Mouse (Mus musculus): ENCODE measurements around the gene Ndufv2. TPM values are rescaled to one million over a fixed set of nuclear protein-coding genes. Genes with fewer than 3 reads are reported as not detected.
"Not testable (repeated sequence)": the region's sequence is repeated elsewhere in the genome, so short reads cannot be mapped to it uniquely, and the experiment has no call there.

Ndufv2 gene
- total RNA-seq, 1 experiment = 115 TPM

DNA sequence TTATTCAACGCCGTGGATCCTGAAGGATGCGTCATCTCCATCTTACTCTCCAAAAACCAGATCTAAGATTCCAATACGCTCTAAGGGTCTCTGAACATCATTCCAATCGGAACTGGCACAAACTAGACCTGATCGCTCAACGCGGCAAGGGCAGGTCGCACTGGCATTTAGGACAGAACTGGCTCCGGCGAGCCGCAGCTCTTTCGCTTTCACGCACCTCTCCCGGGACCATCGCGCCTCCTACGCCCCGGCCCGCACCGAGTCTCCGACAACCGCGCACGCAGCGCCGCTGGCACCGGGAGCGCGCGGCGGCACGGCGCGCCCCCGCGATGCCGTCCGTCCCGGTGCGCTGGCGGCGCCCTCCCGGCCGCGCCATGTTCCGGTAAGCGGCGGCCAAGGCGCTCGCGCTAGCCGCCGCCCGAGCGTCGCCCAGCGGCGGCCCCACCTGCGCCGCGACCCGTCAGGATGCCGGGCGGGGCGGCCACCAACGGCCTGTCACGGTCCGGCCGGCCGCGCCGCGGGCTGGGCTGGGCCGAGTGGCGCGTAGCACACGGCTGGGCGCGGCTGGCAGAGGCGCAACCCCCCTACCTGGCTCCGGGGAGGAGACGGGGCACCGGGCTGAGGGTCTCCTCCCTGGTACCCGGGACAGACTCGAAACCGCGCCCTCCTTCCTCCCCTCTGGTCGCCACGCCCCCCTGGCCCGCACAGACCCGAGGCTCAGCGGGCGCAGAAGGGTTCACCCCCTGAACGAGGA lies 25.0 kb downstream of the Ndufv2 start:
- Histone ChIP-seq H3K9ac (ENCODE audit: insufficient read depth, low read depth, low read length, poor library complexity, severe bottlenecking) (peak overlapping the region; percentile 66), H3K9me3 (ENCODE audit: control insufficient read depth, insufficient read depth, low read depth, low read length) (no peaks in the 10 kb centered on the region), H3K27ac (ENCODE audit: insufficient read depth, low read depth, low read length, poor library complexity, severe bottlenecking) (no peak overlapping the region), H3K4me1 (ENCODE audit: control insufficient read depth in 2 of 2, insufficient read depth in 2 of 2, low read length in 2 of 2, poor library complexity in 1 of 2) (peaks cover 0 to 4% of the 10 kb centered on the region in 2 experiments; a peak in 2 of 4 replicates), H3K4me3 (ENCODE audit: insufficient read depth in 1 of 2, low read depth in 1 of 2, low read length in 2 of 2, poor library complexity in 1 of 2, severe bottlenecking in 1 of 2) (peak overlapping the region; percentile 89 to 97), H3K36me3 (ENCODE audit: control insufficient read depth, insufficient read depth, low read length, poor library complexity, severe bottlenecking) (no peaks in the 10 kb centered on the region; the same call in 1 of the 2 replicates)
- DNase-seq (ENCODE audit: low read depth, low spot score) = peak; percentile 12
- in situ Hi-C loops (cut with MboI; ENCODE audit: low sequenced_read_pairs in 2 of 2, unreplicated experiment in 2 of 2) = no loop called here
- TF ChIP-seq ZC3H11A (IDR thresholded peaks at IDR 0.05; ENCODE audit: borderline replicate concordance, low read depth, low read length) (no peak), HCFC1 (IDR thresholded peaks at IDR 0.05; ENCODE audit: borderline replicate concordance, insufficient read depth, low read length) (no peak), MAFK (IDR thresholded peaks at IDR 0.05; ENCODE audit: insufficient read depth, low read depth, low read length) (no peak), ZNF384 (IDR thresholded peaks at IDR 0.05; ENCODE audit: low read depth, low read length) (no peak), CHD2 (IDR thresholded peaks at IDR 0.05; ENCODE audit: low read depth, low read length) (no peak)

- Histone ChIP-seq H3K36me3 (ENCODE audit: control insufficient read depth, insufficient read depth, low read length, poor library complexity, severe bottlenecking) (no peaks in the 10 kb centered on the region; the same call in 1 of the 2 replicates), H3K9ac (ENCODE audit: insufficient read depth, low read depth, low read length, poor library complexity, severe bottlenecking) (peak overlapping the region; percentile 66; the same call in 1 of the 2 replicates), H3K9me3 (ENCODE audit: control insufficient read depth, insufficient read depth, low read depth, low read length) (no peaks in the 10 kb centered on the region), H3K4me1 (ENCODE audit: control insufficient read depth in 2 of 2, insufficient read depth in 2 of 2, low read length in 2 of 2, poor library complexity in 1 of 2) (peaks cover 0 to 4% of the 10 kb centered on the region in 2 experiments; a peak in 2 of 4 replicates), H3K27ac (ENCODE audit: insufficient read depth, low read depth, low read length, poor library complexity, severe bottlenecking) (no peak overlapping the region), H3K4me3 (ENCODE audit: insufficient read depth in 1 of 2, low read depth in 1 of 2, low read length in 2 of 2, poor library complexity in 1 of 2, severe bottlenecking in 1 of 2) (peak overlapping the region; percentile 89 to 97)
- in situ Hi-C loops (cut with MboI; ENCODE audit: low sequenced_read_pairs in 2 of 2, unreplicated experiment in 2 of 2) = no loop called here
- TF ChIP-seq HCFC1 (IDR thresholded peaks at IDR 0.05; ENCODE audit: borderline replicate concordance, insufficient read depth, low read length) = no peak
- TF ChIP-seq ZC3H11A (IDR thresholded peaks at IDR 0.05; ENCODE audit: borderline replicate concordance, low read depth, low read length) = no peak
- TF ChIP-seq CHD2 (IDR thresholded peaks at IDR 0.05; ENCODE audit: low read depth, low read length) = no peak
- DNase-seq (ENCODE audit: low read depth, low spot score) = no peak
These were observed 25.6 kb downstream of the Ndufv2 start for GRCm38 (mm10) chr17:66075827-66076173.

DNA sequence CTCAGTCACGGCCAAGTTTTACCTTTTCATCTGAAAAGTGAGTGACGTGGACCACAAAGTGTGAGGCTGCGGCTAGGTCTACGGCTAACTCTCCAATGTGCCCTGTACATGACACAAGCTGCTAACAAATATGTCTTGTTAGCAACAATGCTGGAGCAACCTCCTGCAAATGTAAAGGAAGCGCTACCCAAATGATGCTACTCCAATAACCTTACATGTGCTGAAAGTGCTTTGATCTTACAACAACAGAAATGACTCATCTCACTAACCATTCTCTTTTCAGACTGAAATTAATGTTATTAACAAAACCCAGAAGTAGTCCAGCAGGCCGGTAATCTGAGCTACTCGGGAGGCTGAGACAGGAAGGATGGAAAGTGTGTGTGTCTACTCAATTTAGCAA lies 27.4 kb downstream of the Ndufv2 start:
- in situ Hi-C loops (cut with MboI; ENCODE audit: low sequenced_read_pairs in 2 of 2, unreplicated experiment in 2 of 2) = no loop called here
- H3K36me3 ChIP-seq (ENCODE audit: control insufficient read depth, insufficient read depth, low read length, poor library complexity, severe bottlenecking) = no peaks in the 10 kb centered on the region; the same call in 1 of the 2 replicates
- peaks cover 0 to 4% of the 10 kb centered on the region in 2 experiments; a peak in 2 of 4 replicates for H3K4me1 ChIP-seq (ENCODE audit: control insufficient read depth in 2 of 2, insufficient read depth in 2 of 2, low read length in 2 of 2, poor library complexity in 1 of 2)
- no peak overlapping the region for H3K9ac ChIP-seq (ENCODE audit: insufficient read depth, low read depth, low read length, poor library complexity, severe bottlenecking)
- DNase-seq (ENCODE audit: low read depth, low spot score) = no peak
- TF ChIP-seq ZC3H11A (IDR thresholded peaks at IDR 0.05; ENCODE audit: borderline replicate concordance, low read depth, low read length) (no peak), ZNF384 (IDR thresholded peaks at IDR 0.05; ENCODE audit: low read depth, low read length) (no peak), HCFC1 (IDR thresholded peaks at IDR 0.05; ENCODE audit: borderline replicate concordance, insufficient read depth, low read length) (no peak), MAFK (IDR thresholded peaks at IDR 0.05; ENCODE audit: insufficient read depth, low read depth, low read length) (no peak)
- H3K27ac ChIP-seq (ENCODE audit: insufficient read depth, low read depth, low read length, poor library complexity, severe bottlenecking) = no peak overlapping the region
- no peaks in the 10 kb centered on the region for H3K9me3 ChIP-seq (ENCODE audit: control insufficient read depth, insufficient read depth, low read depth, low read length)
- no peak overlapping the region for H3K4me3 ChIP-seq (ENCODE audit: insufficient read depth in 1 of 2, low read depth in 1 of 2, low read length in 2 of 2, poor library complexity in 1 of 2, severe bottlenecking in 1 of 2)

DNA sequence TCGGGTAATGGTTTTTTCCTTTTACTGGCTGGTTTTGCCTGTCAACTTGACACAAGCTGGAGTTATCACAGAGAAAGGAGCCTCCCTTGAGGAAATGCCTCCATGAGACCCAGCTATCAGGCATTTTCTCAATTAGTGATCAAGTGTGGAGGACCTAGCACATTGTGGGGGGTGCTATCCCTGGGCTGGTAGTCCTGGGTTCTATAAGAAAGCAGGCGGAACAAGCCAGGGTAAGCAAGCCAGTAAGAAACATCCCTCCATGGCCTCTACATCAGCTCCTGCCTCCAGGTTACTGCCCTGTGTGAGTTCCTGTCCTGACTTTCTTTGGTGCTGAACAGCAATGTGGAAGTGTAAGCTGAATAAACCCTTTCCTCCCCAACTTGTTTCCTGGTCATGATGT lies 32.3 kb downstream of the Ndufv2 start:
- H3K9me3 ChIP-seq (ENCODE audit: control insufficient read depth, insufficient read depth, low read depth, low read length); H3K4me1 ChIP-seq (ENCODE audit: control insufficient read depth in 2 of 2, insufficient read depth in 2 of 2, low read length in 2 of 2, poor library complexity in 1 of 2); DNase-seq (ENCODE audit: low read depth, low spot score); H3K4me3 ChIP-seq (ENCODE audit: insufficient read depth in 1 of 2, low read depth in 1 of 2, low read length in 2 of 2, poor library complexity in 1 of 2, severe bottlenecking in 1 of 2); H3K36me3 ChIP-seq (ENCODE audit: control insufficient read depth, insufficient read depth, low read length, poor library complexity, severe bottlenecking); in situ Hi-C loops (cut with MboI; ENCODE audit: low sequenced_read_pairs in 2 of 2, unreplicated experiment in 2 of 2); H3K9ac ChIP-seq (ENCODE audit: insufficient read depth, low read depth, low read length, poor library complexity, severe bottlenecking); H3K27ac ChIP-seq (ENCODE audit: insufficient read depth, low read depth, low read length, poor library complexity, severe bottlenecking): not testable (repeated sequence)

- no peaks in the 10 kb centered on the region for H3K4me1 ChIP-seq (ENCODE audit: control insufficient read depth in 2 of 2, insufficient read depth in 2 of 2, low read length in 2 of 2, poor library complexity in 1 of 2)
- no peak overlapping the region for H3K4me3 ChIP-seq (ENCODE audit: insufficient read depth in 1 of 2, low read depth in 1 of 2, low read length in 2 of 2, poor library complexity in 1 of 2, severe bottlenecking in 1 of 2)
- no peak overlapping the region for H3K27ac ChIP-seq (ENCODE audit: insufficient read depth, low read depth, low read length, poor library complexity, severe bottlenecking)
- no peak overlapping the region for H3K9ac ChIP-seq (ENCODE audit: insufficient read depth, low read depth, low read length, poor library complexity, severe bottlenecking)
- in situ Hi-C loops (cut with MboI; ENCODE audit: low sequenced_read_pairs in 2 of 2, unreplicated experiment in 2 of 2) = no loop called here
- H3K9me3 ChIP-seq (ENCODE audit: control insufficient read depth, insufficient read depth, low read depth, low read length) = no peaks in the 10 kb centered on the region
- no peak for DNase-seq (ENCODE audit: low read depth, low spot score)
- no peak for TF ChIP-seq MAFK (IDR thresholded peaks at IDR 0.05; ENCODE audit: insufficient read depth, low read depth, low read length)
- no peak for TF ChIP-seq HCFC1 (IDR thresholded peaks at IDR 0.05; ENCODE audit: borderline replicate concordance, insufficient read depth, low read length)
- TF ChIP-seq CHD2 (IDR thresholded peaks at IDR 0.05; ENCODE audit: low read depth, low read length) = no peak
- no peak for TF ChIP-seq ZNF384 (IDR thresholded peaks at IDR 0.05; ENCODE audit: low read depth, low read length)
- TF ChIP-seq ZC3H11A (IDR thresholded peaks at IDR 0.05; ENCODE audit: borderline replicate concordance, low read depth, low read length) = no peak
- H3K36me3 ChIP-seq (ENCODE audit: control insufficient read depth, insufficient read depth, low read length, poor library complexity, severe bottlenecking) = no peaks in the 10 kb centered on the region
These were observed 36.2 kb downstream of the Ndufv2 start for GRCm38 (mm10) chr17:66065115-66065514.
